Mouse (Mus musculus) c-Kit-positive CD71-positive TER-119-negative erythroid progenitor cells, embryonic 14.5 days (primary cell): ENCODE results near the gene Mkrn3.

Experiments
- DNase-seq: peaks from one replicate; pipeline ENCODE4 v3.0.0-alpha.2; 2013; ENCODE audit warnings: low read depth

Mkrn3 gene

GRCm38 (mm10) chr7:62377313-62377712 is 42.6 kb downstream of the Mkrn3 start:
- DNase-seq = no peak

- DNase-seq = no peak
Observed at GRCm38 (mm10) chr7:62376510-62377304, 43.2 kb downstream of the Mkrn3 start, which contains the start of gene Magel2. TSS of gene Magel2 (plus strand) at chr7:62377010.

- no peak for DNase-seq
Observed at GRCm38 (mm10) chr7:62375658-62376057, 44.3 kb downstream of the Mkrn3 start.
